Mouse (Mus musculus): ENCODE measurements at regions not wholly inside any gene's neighbourhood (a gene's known extent, or its start where the extent isn't known, plus 50 kb on each side); places are given as distances from the start of the nearest gene placed in this dataset.
A peak's percentile ranks its signal among the peaks of the same experiment; 100 is the strongest.

GRCm38 (mm10) chr3:70860909-70861675 is 853.7 kb downstream of the Otol1 start:
- H3K27ac ChIP-seq: no peak overlapping the region
- H3K4me1 ChIP-seq (ENCODE audit: insufficient read depth, low read length): no peaks in the 10 kb centered on the region
- H3K27me3 ChIP-seq (ENCODE audit: insufficient read depth, low read length): no peaks in the 10 kb centered on the region
- H3K36me3 ChIP-seq (ENCODE audit: insufficient read depth, low read length): no peaks in the 10 kb centered on the region
- TF ChIP-seq CTCF (IDR thresholded peaks at IDR 0.05; ENCODE audit: low read depth): no peak
- H3K4me3 ChIP-seq (ENCODE audit: low read length): no peak overlapping the region
- no peak overlapping the region for H3K4me2 ChIP-seq (ENCODE audit: low read depth, low read length)
- ATAC-seq (peak; percentile 67; the same call in 1 of the 2 replicates), DNase-seq (ENCODE audit: low spot score) (peak; percentile 40)
- H3K9ac ChIP-seq (replicated peaks; ENCODE audit: low read length): no peak overlapping the region
- 52% methylated on average over 8 of the region's 8 CpGs for WGBS
- no peaks in the 10 kb centered on the region for H3K9me3 ChIP-seq (ENCODE audit: low read length)

- Histone ChIP-seq H3K27me3 (ENCODE audit: insufficient read depth, low read length) (no peaks in the 10 kb centered on the region), H3K9me3 (ENCODE audit: low read length) (no peaks in the 10 kb centered on the region), H3K4me1 (ENCODE audit: insufficient read depth, low read length) (no peaks in the 10 kb centered on the region), H3K4me2 (ENCODE audit: low read depth, low read length) (no peak overlapping the region), H3K9ac (replicated peaks; ENCODE audit: low read length) (no peak overlapping the region), H3K36me3 (ENCODE audit: insufficient read depth, low read length) (no peaks in the 10 kb centered on the region), H3K27ac (no peak overlapping the region), H3K4me3 (ENCODE audit: low read length) (no peak overlapping the region)
- ATAC-seq: no peak
- peak; percentile 34 for TF ChIP-seq CTCF (IDR thresholded peaks at IDR 0.05; ENCODE audit: low read depth)
- WGBS: 51% methylated on average over 9 of the region's 9 CpGs
- DNase-seq (ENCODE audit: low spot score): peak; percentile 79
These were observed 866.5 kb downstream of the Otol1 start for GRCm38 (mm10) chr3:70873688-70874551.

- ATAC-seq (peak; percentile 87), DNase-seq (ENCODE audit: low spot score) (peak; percentile 76)
- Histone ChIP-seq H3K4me3 (ENCODE audit: low read length) (no peak overlapping the region), H3K4me1 (ENCODE audit: insufficient read depth, low read length) (no peaks in the 10 kb centered on the region), H3K4me2 (ENCODE audit: low read depth, low read length) (no peak overlapping the region), H3K9ac (replicated peaks; ENCODE audit: low read length) (no peak overlapping the region), H3K36me3 (ENCODE audit: insufficient read depth, low read length) (no peaks in the 10 kb centered on the region), H3K9me3 (ENCODE audit: low read length) (no peaks in the 10 kb centered on the region), H3K27me3 (ENCODE audit: insufficient read depth, low read length) (no peaks in the 10 kb centered on the region), H3K27ac (no peak overlapping the region)
- no peak for TF ChIP-seq CTCF (IDR thresholded peaks at IDR 0.05; ENCODE audit: low read depth)
- 43% methylated on average over 3 of the region's 3 CpGs for WGBS
These were observed 867.2 kb downstream of the Otol1 start for GRCm38 (mm10) chr3:70874614-70875013.
